Mouse (Mus musculus) liver, embryonic 14.5 days (tissue): ENCODE data around the gene Pdzd3. TPM values are rescaled to one million over a fixed set of nuclear protein-coding genes. Genes with fewer than 3 reads are reported as not detected.

ENCODE experiments used
- ATAC-seq: fragments of 200-750 bp; cut with Nextera tagmentation; 2 replicates; pipeline ENCODE4 v1.8.0; 2017; ENCODE audit warnings: moderate number of reproducible peaks, mild to moderate bottlenecking, moderate library complexity; ENCODE audit not compliant: insufficient read depth
- DNase-seq, 3 experiments: peaks; one replicate each; pipeline ENCODE4 v3.0.0-alpha.2; 2012 to 2013; ENCODE audit warnings: low read depth in 3 of 3, low spot score in 3 of 3
- H3K27ac ChIP-seq: fragments of 300-500 bp; sonication (generic); 2 replicates; pipeline ENCODE4 v1.5.1; 2014; ENCODE audit warnings: moderate library complexity, mild to moderate bottlenecking, control low read depth, inconsistent platforms
- H3K27me3 ChIP-seq: fragments of 300-500 bp; sonication (generic); 2 replicates; pipeline ENCODE4 v1.6.1; 2014; ENCODE audit warnings: mild to moderate bottlenecking, low read length, moderate library complexity; ENCODE audit not compliant: control insufficient read depth, insufficient read depth
- H3K36me3 ChIP-seq: fragments of 300-500 bp; sonication (generic); replicated peaks from 2 replicates; pipeline ENCODE4 v1.6.1; 2014; ENCODE audit warnings: low read depth; ENCODE audit not compliant: control insufficient read depth, insufficient read depth
- H3K4me1 ChIP-seq, 2 experiments: fragments of 200-500 bp in 1 of 2; fragments of 300-500 bp in 1 of 2; sonication (generic) in 1 of 2; replicated peaks; 2 replicates each; pipeline ENCODE4 v1.6.1; 2012 to 2014; ENCODE audit warnings: antibody characterized with exemption in 1 of 2, inconsistent platforms in 1 of 2, low read length in 1 of 2; ENCODE audit not compliant: control insufficient read depth in 2 of 2, insufficient read depth in 2 of 2
- H3K4me2 ChIP-seq: fragments of 300-500 bp; sonication (generic); 2 replicates; pipeline ENCODE4 v1.6.1; 2014; ENCODE audit warnings: low read depth, mild to moderate bottlenecking, control low read depth, moderate library complexity
- H3K4me3 ChIP-seq, 2 experiments: fragments of 200-500 bp in 1 of 2; fragments of 300-500 bp in 1 of 2; sonication (generic) in 1 of 2; 2 replicates each; pipeline ENCODE4 v1.5.1; 2012 to 2014; ENCODE audit warnings: low read depth in 2 of 2, low read length in 2 of 2, mild to moderate bottlenecking in 2 of 2, control low read depth in 1 of 2, inconsistent platforms in 1 of 2, moderate library complexity in 1 of 2; ENCODE audit not compliant: insufficient read depth in 1 of 2
- H3K9ac ChIP-seq: fragments of 300-500 bp; sonication (generic); replicated peaks from 2 replicates; pipeline ENCODE4 v1.6.1; 2014; ENCODE audit warnings: mild to moderate bottlenecking, control low read depth, moderate library complexity
- H3K9me3 ChIP-seq: fragments of 300-500 bp; sonication (generic); 2 replicates; pipeline ENCODE4 v1.6.1; 2016; ENCODE audit warnings: low read length, mixed read lengths; ENCODE audit not compliant: control insufficient read depth
- CTCF ChIP-seq: IDR thresholded peaks from 2 replicates; pipeline ENCODE4 v1.5.1; 2016; ENCODE audit warnings: antibody characterized with exemption, low read depth, control low read depth
- EP300 ChIP-seq: IDR thresholded peaks from 2 replicates; pipeline ENCODE4 v1.6.1; 2016; ENCODE audit warnings: antibody characterized with exemption, low read depth
- whole genome bisulfite sequencing: fragments of 180-500 bp; shearing (Covaris S2); extraction: QIAGEN DNeasy Blood & Tissue Kit; methylation state at CpG from one replicate; pipeline ENCODE4 v1.1.7; 2014; ENCODE audit not compliant: insufficient replicate concordance; 5-methylcytosine and 5-hydroxymethylcytosine counted together
- polyA plus RNA-seq, 2 experiments: library from polyadenylated mRNA; depleted of rRNA in 1 of 2; stranded (reverse) in 1 of 2; unstranded in 1 of 2; fragments of >200 nt; fragmentation: Nextera tagmentation in 1 of 2; extraction: Ambion mirVana in 1 of 2; gene quantifications; 2 replicates each; pipeline versions ENCODE4 v1.2.1 to v1.2.3; 2012 to 2014

Gene Pdzd3
- polyA plus RNA-seq, 2 experiments: 0.02 to 0.08 TPM

DNA sequence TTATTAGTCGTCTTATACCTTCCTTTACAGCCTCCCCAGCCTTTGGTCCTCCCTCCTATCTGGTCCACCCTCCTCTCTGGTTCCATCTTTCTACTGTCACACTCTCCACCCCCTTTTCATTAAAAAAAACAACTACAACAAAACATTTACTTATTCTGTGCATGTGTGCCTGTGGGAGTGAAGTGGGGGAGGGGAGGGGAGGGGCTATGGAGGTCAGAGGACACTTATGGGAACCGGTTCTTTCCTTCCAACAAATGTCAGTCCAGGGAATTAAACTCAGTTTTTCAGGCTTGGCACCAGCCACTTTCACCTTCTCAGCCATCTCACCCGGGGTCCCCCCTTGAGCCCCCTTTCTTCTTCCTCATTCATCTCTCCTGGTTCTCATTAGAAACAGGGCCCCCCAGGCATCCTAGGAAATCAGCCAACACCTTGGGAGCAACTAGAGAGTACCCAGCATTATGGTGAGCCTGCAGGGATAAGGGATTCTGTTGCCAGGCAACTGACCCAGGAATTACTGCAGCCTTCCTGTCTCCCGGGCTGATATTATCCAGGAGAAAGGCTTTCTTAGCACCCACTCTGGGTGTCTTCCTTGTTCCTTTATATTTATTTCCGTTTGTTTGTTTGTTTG lies 3.4 kb upstream of the Pdzd3 start:
- no peak overlapping the region for H3K4me3 ChIP-seq
- H3K4me2 ChIP-seq: no peak overlapping the region
- no peak for ATAC-seq
- H3K9ac ChIP-seq: no peak overlapping the region
- no peaks in the 10 kb centered on the region for H3K36me3 ChIP-seq
- no peak overlapping the region for H3K27ac ChIP-seq
- TF ChIP-seq EP300 (no peak), CTCF (no peak)
- peaks cover 0 to 4% of the 10 kb centered on the region in 2 experiments; a peak in 1 of 4 replicates for H3K4me1 ChIP-seq
- H3K27me3 ChIP-seq: no peaks in the 10 kb centered on the region
- WGBS: 37% methylated on average over 5 of the region's 5 CpGs
- no peak for DNase-seq
- no peaks in the 10 kb centered on the region for H3K9me3 ChIP-seq

GRCm38 (mm10) chr9:44253441-44253840 lies 2.2 kb upstream of the Pdzd3 start:
- no peak overlapping the region for H3K27ac ChIP-seq
- no peaks in the 10 kb centered on the region for H3K9me3 ChIP-seq
- no peak for DNase-seq
- H3K27me3 ChIP-seq: no peaks in the 10 kb centered on the region
- no peak overlapping the region for H3K9ac ChIP-seq
- 81% methylated on average over 6 of the region's 6 CpGs for WGBS
- H3K36me3 ChIP-seq: no peaks in the 10 kb centered on the region
- ATAC-seq: no peak
- no peak overlapping the region for H3K4me2 ChIP-seq
- no peak for TF ChIP-seq EP300
- no peak for TF ChIP-seq CTCF
- H3K4me3 ChIP-seq: no peak overlapping the region
- H3K4me1 ChIP-seq: peaks cover 0 to 4% of the 10 kb centered on the region in 2 experiments; a peak in 1 of 4 replicates

DNA sequence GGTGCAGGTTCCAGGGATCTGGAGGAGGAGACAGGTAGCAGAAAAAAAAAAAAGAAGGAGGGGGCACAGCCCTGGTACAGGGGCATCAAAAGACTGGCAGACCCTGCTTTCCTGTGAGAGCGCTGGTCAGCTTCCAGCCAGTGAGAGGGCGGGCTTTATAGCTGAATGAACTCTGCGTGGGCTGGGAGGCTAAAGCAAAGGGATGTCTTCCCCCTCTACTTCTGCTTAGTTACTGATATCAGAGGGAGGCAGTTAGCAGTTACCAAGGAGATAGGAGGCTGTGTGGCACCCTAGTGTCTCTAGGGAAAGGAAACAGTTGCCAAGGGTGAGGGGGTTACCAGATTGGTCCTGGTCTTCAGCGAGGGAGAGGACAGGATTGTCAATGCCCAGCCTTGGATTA lies 826 bp downstream of the Pdzd3 start:
- Histone ChIP-seq H3K27me3 (no peaks in the 10 kb centered on the region), H3K27ac (no peak overlapping the region), H3K9me3 (no peaks in the 10 kb centered on the region), H3K4me2 (no peak overlapping the region), H3K4me3 (no peak overlapping the region), H3K9ac (no peak overlapping the region), H3K4me1 (peaks cover 0 to 4% of the 10 kb centered on the region in 2 experiments; a peak in 2 of 4 replicates), H3K36me3 (no peaks in the 10 kb centered on the region)
- DNase-seq: no peak
- WGBS: 32% methylated on average over 4 of the region's 4 CpGs
- ATAC-seq: no peak
- TF ChIP-seq CTCF (no peak), EP300 (no peak)

DNA sequence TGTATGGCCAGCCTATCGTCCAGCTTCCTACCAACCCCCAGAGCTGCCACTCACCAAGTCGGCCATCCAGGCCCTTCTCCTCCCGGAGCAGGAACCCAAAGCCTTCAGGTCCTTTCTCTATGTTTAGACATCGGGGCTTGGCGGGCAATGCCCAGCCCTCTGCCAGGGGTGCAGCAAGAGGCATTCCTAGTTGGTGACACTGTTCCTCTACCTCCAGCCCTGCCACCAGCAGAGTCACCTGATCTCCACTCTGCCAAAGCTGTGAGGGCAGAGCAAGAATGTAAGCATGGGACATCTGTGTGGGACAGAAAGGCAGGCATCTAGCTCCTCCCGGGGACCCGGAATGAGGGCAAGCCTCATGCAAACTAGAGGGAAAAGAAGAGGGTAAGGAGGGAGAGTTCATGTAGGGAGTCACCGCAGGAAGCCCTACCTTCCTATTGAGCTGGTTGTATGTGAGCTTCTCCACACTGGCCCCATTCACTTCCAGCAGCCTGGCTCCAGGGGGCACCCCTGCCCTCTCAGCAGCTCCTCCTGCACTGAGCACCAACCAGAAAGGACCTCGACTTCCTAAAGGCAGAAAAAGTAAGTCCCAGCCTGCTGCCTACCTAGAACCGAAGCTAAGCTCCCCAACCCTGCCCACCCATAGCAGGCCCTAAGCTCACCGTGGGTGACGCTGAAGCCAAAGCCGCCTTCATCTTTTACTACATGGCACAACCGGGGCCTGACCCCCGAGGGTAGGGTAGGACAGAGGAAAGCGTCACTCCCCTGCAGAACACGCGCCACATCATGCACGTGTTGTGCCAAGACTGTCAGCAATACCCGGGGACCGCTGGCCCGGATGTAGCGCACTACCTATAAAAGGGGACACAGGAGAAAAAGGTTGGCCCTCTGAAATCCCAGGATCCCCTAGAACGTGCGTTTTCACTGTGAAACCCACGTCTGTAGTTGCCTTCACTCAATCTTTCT lies 1.8 kb downstream of the Pdzd3 start:
- Histone ChIP-seq H3K4me1 (peaks cover 0 to 4% of the 10 kb centered on the region in 2 experiments; a peak in 2 of 4 replicates), H3K9me3 (no peaks in the 10 kb centered on the region), H3K36me3 (no peaks in the 10 kb centered on the region), H3K4me3 (no peak overlapping the region), H3K4me2 (peak overlapping the region; percentile 6; the same call in 1 of the 2 replicates), H3K9ac (no peak overlapping the region), H3K27me3 (no peaks in the 10 kb centered on the region), H3K27ac (no peak overlapping the region)
- DNase-seq: peak in 1 of 3 experiments; percentile 32
- peak; percentile 66 for ATAC-seq
- WGBS: 41% methylated on average over 26 of the region's 26 CpGs
- no peak for TF ChIP-seq EP300
- peak; percentile 85 for TF ChIP-seq CTCF

GRCm38 (mm10) chr9:44247907-44248306 lies 3.4 kb downstream of the Pdzd3 start:
- Histone ChIP-seq H3K27me3 (no peaks in the 10 kb centered on the region), H3K9me3 (no peaks in the 10 kb centered on the region), H3K36me3 (no peaks in the 10 kb centered on the region), H3K9ac (no peak overlapping the region), H3K27ac (no peak overlapping the region), H3K4me2 (no peak overlapping the region), H3K4me3 (no peak overlapping the region), H3K4me1 (peaks cover 0 to 4% of the 10 kb centered on the region in 2 experiments; a peak in 2 of 4 replicates)
- WGBS: 57% methylated on average over 6 of the region's 6 CpGs
- no peak for ATAC-seq
- no peak for TF ChIP-seq EP300
- DNase-seq: no peak
